Mouse (Mus musculus): Measurements from ENCODE around the gene Smad1.

The Smad1 gene

DNA sequence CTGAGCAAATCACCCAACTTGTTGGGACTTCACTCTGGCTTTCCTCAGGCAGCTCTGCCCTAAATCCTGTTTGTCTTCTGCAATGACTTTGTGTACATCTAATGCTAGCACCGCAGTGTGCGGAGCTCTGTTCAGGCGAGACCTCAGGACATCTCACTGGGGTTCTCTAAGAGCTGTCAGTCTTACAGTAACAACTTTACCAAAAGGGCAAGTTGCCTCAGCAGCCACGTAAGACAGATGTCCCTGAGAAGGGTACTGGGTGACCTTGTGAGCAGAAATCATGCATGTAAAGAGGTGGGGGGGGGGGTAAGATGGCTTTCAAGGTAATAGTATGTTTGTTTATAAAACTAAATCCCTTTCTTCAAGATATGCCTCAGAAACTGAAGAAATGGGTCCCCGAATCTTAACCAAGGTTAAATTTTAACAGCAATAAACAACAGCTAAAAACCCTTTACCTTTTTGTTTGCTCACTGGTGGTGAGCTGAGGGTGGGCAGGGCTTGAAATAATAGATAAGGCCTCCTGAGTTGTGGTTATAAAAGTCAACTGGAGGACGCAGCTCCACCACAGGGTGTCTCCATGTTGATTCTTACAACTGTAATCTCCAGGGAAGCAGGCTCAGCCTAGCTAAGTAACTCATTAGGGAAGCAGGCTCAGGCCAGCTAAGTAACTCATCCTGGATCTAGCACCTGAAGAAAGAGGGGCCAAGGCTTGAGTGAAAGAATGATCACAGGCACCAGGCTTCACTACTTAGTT is 38.4 kb downstream of the Smad1 start:
- DNase-seq (ENCODE audit: low read depth, low spot score): no peak

DNA sequence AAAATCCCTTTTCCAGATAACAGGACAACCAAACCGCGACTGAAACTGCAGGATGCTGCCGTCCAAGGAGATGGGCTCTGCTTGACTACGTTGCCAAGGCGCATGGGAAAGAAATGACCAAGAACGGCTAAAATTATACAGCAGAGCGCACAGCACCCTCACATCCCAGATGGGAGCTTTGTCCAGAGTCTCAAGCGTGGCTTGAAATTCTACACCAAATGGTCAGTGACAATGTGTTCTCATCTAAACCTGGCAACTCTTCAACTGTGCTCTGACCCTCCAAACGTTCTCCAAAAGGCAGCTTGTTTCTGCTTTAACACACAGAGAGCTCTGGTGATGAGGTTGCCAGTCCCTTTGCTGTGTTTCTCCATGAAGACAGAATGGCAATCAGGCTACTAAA is 39.0 kb downstream of the Smad1 start:
- no peak for DNase-seq (ENCODE audit: low read depth, low spot score)

DNA sequence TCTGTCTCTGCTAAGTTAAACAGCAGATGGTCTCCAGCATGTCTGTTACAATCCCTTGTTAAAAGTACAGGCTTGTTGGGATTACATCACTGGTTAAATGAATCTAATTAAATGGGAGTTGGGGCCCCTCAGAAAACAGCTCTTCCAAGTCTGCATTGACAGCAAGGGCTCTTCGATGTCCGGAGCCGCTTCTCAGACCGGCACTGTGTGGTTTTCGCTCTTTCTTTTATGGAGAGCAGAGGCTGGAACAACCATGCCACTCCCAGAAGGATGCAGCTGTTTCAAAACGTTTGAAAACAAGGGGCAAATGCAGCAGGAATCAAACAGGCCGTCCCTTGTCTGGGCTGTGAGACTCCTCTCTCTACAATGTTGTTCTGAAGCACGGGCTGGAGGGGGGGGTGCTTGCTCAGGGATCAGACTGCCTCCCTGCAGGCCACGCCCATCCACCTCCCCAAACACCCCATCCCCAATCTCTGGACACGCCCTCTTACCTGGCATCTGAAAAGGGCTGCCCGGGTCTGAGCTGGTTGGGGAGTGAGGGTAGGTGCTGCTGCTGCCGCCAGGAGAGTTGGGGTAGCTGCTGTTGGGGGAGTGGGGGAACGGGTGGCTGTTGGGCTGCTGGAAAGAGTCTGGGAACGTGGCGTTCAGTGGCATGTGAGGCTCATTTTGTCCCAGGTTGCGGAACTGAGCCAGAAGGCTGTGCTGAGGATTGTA is 43.4 kb downstream of the Smad1 start:
- no peak for DNase-seq (ENCODE audit: low read depth, low spot score)

DNA sequence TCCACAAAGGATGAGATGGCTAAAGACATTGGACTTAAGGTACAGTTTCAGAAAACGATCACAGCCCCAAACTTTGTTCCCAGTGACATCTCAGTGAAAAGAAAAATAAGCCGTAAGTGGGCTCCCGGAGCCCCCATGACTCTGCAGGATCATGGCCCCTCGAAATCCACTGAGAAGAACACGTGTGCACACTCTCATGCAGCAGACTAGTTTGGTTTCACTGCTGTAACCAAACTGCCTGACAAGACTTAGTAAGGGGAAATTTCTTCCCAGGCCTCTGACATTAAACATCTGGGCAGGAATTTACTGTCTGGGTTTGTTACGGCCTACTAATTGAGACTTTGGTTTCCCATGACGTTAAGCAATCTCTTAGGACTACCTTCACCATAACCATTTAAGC is 45.3 kb downstream of the Smad1 start:
- no peak for DNase-seq (ENCODE audit: low read depth, low spot score)

DNA sequence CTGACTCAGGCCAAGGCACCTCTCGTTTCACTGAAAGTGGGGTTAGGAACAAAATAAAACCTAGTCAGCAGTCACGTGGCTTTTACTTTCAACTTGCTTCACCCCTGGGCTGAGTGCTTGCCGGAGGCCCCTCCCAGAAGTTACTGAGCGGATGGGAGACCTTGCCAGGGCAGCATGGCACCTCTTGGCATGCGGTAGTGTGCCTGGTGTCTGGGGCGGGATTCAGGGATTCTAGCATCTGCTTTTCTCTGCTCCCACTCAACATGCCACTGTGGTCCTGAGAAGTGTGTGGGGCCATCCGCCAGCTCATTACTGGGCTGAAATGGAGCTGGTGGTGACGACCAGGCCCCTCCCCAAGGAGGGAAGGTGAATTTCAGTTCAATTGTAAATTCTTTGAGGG is 47.4 kb downstream of the Smad1 start:
- no peak for DNase-seq (ENCODE audit: low read depth, low spot score)

DNA sequence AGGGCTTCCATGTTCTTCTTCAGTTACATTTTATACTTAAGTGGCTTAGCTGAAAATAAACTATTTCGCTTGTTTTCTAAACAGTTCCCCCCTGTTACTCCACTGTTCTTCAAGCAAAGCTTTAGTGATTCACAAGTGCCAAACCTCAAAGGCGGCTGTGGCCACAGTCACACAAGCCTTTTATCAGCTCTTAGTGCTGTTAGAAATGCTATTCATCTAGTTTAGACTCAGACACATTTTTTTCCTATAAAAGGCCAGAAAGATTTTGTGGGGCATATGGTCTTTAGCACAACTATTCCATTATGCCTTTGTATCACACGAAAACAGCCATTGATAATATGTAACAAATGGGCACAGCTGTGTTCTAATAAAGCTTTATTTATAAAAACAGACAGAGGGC is 48.5 kb downstream of the Smad1 start:
- no peak for DNase-seq (ENCODE audit: low read depth, low spot score)

DNA sequence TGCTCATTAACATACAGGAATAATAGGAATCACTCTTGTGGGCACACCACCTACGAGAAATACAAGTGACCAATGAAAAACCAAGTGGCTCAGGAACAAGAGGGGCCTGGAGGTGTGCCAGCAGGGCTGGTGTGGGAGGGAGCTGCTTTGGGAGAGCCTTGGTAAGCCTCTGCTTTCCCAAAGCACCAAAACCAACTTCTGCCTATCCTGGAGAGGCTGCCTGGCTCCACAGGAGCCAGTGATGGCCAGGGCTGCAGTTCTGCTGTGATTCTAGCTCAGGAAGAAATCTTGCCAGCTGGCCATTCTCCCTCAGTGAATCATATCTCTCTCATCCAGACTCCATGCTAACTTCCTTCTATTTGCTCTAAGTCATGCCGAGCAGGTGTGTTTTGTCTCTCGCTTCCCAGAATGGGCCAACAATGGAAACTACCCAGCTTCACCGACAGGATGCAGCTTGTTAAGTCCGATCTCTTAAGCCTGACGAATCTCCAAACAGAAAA is 49.2 kb downstream of the Smad1 start:
- no peak for DNase-seq (ENCODE audit: low read depth, low spot score)

DNA sequence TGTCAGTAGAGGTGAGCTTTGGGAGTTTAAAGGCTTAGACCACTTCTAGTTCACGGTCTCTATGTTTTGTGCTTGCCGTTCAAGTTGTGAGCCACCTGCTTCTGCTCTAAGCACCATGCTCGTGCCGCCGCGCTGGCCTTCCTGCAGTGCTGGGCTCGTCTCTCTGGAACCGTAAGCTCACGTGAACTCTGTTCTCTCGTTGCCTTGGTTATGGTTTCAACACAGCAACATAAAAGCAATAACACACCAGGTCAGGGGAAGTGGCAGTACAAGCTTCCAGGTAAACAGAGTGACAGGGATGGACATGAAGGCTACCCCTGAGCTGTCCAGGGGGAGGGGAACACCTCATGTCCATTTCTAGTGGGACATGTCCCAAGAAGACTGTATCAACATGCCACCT is 52.9 kb downstream of the Smad1 start:
- DNase-seq (ENCODE audit: low read depth, low spot score): no peak

DNA sequence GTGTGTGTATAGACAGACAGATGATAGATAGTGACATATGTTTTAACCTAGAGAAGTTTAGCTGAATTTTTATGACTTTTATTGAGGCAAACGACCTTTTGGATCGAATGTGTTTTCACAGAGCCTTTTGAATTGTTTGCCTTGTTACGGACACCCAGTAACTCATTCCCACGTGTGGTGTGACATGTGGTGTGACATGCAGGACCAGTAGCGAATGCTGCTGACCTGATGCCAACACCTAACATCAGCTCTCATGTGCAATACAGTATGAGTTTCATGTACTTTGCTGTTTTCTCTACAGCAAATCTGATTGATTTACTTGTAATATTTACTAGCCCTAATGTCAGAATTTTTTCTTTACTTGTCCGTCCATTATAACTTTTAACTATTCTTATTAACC is 53.5 kb downstream of the Smad1 start:
- no peak for DNase-seq (ENCODE audit: low read depth, low spot score)

DNA sequence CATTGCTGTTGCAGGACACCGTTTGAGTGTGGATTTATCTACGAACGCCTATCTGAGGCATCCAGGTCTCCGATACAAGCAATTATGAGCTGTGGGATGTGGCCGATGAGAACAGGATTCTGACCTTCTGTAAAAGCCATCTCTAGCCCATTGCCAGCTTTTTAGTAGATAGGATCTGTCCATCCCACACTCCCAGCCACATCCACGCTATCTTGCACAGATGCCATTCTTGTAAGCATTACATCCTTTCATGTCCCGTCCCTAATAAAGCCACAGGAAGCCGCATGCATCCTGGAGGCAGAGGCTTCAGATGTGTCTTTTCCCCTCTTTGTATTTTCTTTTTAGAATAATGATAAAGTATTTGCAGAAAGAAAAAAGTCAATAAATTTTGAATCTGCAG is 58.1 kb downstream of the Smad1 start:
- no peak for DNase-seq (ENCODE audit: low read depth, low spot score)

DNA sequence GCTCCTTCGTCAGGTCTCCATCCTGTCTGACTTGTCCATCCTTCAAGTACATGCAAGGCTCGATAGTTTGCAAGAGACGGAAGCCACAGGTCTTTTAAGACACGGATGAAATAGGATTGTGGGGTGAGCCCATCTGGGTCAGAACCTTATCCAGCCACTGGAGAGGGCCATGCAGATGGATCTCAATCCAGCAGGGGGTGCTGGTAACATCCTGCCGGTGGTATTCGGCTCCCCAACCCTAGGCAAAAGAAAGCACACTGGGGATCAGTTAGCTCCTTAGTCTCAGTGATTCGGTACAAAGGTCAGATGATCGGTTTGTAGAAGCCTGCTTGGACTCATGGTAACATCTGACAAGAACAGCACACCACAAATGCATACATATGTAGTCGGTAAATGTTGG is 59.8 kb downstream of the Smad1 start:
- DNase-seq (ENCODE audit: low read depth, low spot score): no peak

DNA sequence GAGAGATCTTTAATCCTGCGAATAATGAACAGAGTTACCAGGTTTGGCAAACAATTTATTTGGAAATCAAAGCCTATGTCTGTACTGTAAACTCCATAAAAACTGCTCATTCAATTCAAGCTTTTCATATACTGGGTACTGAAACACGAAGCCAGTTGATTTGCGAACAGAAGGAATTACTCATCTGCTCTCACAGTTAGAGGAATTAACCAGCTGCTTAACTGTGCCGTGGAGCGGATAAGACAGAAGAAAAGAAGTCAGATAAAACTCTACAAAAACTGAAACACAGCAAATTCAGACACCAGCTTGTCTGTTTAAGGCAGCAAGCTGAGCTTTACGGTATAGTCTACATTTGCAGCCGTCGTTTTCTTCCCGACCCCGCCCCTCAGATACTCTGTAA is 60.7 kb downstream of the Smad1 start:
- no peak for DNase-seq (ENCODE audit: low read depth, low spot score)

DNA sequence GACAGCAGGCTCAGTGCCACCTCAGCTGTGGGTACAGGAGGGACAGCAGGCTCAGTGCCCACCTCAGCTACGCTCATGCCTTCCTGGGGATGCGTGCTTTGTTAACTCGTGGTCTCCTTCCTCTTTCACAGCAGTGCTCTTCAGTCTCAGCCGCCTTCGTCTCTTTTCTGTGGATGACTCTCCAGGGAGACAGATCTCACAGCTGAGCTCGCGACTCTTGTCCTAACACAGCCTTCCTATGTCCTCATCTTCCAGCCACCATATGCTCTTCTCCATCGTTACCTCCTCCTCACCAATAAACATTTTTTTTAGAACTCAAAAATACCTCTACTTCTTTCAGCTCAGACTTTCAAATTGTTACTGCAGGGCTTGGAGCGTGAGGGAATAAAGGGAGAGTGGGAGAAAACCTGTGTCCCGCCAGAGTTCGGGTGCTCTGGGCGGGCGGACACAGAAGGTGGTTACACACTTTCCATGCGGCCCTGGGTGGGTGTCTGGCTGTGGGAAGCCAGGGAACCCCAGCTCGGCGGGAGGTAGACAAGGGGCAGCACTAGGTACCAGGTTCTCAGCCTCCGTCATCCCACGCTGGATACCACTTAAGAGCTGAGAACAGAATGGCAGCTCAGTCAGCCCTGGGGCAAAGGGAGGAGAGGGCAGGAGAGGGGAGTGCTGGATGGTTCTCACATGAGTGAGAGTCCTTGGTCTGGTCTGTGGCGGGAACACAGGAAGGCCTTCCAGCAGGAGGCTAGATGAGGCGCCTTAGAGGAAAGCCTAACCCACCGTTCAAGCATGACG is 67.0 kb downstream of the Smad1 start:
- no peak for DNase-seq (ENCODE audit: low read depth, low spot score)

DNA sequence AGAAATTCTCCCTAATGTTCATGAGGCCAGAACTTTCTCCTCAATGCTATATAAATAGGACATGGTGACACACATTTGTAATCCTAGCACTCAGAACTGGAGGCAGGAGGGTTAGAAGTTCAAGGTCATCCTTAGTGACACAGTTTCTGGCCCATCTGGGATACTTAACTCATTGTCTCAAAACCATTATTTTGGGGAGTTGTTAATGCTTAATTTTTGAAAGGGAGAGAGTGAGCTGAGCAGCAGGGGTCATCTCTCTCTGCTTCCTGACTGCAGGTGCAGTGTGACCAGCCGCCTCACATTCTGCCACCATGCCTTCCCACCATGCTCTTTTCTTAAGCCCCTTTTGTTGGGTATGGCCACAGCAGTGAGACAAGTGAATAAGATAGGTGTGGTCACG is 67.7 kb downstream of the Smad1 start:
- DNase-seq (ENCODE audit: low read depth, low spot score): no peak

DNA sequence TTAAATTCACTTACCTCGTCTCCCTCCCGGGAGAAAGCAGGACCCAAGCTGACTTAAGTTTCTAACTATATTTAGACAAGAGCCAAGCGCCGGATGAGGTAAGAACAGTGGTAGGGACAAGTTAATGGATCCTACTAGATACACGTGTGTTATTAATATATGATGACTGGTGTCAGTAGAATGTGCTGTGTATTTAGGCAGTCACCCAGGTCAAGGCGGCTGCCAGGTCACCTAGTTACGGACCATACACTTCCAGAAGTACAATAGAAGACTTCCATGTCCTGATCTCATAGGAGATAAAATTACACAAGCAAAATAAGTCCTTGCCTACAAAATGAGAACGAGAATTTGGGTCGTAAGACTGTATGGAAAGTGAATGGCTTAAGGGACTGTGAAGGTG is 68.3 kb downstream of the Smad1 start:
- no peak for DNase-seq (ENCODE audit: low read depth, low spot score)

DNA sequence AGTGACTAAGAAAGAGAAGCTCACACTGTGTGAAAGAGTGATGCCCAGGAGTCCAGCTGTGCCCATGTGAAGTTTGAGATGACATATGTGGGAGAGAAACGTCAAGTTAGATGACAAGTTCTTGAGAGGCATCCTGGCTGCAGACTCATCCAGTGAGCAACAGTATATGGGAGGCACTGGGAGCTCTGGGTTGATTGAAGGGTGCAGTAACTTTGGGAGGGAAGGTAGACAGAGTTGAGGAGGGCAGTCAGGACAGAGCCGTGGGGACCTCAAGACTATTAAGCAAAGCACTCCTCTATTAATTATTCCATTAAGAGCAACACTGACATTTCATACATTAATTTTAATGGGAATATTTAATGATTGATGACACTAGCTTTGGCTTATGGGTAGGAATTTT is 69.6 kb downstream of the Smad1 start:
- no peak for DNase-seq (ENCODE audit: low read depth, low spot score)

DNA sequence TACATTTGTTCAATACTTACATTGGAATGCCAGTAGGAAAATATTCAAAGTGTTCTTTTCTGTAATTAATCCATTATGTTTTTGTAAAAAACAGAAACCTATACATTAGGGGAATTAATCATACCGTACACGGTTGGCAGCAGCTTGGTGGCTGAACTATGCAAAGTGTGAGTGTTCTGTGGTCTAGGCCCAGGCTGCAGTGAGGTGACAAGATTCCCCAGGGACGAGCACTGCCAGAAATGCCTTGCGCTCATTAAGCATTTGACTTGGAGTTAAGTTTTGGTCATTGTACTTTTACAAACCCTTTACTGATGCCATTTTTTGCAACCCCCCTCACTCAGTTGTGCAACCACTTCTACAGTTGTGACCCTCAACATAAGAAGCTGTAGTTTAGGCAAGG is 70.1 kb downstream of the Smad1 start:
- DNase-seq (ENCODE audit: low read depth, low spot score): no peak

DNA sequence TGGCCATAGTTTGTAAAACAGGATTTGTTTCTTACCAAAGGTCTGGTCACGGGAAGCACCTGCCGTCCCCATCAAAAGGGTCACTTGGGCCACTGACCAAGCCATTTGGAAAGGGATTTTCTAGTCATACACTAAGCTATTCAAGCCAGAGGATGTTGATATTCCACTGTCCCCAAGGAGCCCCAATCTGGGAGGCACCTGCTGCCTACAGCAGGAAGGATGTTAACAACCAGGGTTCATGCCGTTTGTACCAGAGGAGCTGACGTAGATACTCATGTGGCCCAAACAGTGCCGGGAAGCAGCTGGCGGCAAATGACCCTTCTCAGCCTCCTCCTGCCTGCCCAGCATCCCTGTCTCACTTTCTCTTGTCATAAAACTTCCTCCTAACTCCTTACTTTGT is 73.8 kb downstream of the Smad1 start:
- no peak for DNase-seq (ENCODE audit: low read depth, low spot score)

DNA sequence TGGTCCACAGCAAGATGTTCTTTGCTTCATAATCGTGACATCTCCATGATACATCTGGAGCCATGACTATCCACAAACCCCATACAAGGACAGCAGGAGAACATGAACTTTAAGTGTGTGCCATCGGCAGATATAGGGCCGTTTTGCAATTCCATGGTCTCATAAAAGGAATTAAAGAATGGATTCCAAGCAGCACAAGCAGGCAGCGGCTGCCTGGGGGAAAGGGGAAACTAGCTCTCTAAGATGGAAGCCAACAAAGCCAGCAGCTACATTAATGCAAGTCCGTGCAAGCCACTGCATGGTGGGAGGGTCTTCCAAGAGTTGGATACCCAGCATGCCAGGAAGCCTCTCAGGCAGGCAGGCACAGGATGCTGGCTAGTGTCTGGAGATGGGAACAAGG is 74.4 kb downstream of the Smad1 start:
- DNase-seq (ENCODE audit: low read depth, low spot score): no peak

DNA sequence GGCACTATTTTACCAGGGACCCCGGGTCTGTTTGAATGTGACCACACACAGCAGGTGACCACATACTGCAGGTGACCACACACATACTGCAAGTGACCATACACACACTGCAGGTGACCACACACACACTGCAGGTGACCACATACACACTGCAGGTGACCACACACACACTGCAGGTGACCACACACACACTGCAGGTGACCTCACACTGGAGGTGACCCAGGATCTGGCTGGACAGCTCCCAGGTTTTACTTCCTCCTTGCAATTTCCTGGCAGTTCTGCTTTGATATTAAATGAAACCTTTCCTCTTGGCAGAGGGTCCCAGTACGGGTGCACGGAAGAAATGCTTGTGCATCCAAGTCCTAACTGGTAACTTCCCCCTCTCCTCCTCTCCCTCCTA is 75.3 kb downstream of the Smad1 start:
- DNase-seq (ENCODE audit: low read depth, low spot score): no peak

DNA sequence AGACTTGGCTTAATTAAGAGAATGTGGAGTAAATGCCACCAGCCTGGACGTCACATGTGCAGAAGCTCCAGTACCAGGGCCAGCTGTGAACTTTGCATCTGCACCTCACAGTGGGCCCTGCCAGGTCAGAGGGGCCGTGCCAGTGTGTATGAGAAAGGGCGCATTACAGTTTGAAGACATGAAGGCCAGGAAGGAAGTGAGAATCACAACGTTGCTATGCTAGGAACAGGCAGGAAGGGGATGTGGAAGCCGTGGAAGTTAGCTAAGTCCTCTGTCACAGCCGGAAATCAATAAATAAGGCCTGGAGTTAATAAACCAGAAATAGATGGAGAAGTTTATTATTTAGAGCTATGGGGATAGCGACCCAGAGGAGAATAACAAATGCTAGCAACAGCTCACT is 76.2 kb downstream of the Smad1 start:
- DNase-seq (ENCODE audit: low read depth, low spot score): no peak

DNA sequence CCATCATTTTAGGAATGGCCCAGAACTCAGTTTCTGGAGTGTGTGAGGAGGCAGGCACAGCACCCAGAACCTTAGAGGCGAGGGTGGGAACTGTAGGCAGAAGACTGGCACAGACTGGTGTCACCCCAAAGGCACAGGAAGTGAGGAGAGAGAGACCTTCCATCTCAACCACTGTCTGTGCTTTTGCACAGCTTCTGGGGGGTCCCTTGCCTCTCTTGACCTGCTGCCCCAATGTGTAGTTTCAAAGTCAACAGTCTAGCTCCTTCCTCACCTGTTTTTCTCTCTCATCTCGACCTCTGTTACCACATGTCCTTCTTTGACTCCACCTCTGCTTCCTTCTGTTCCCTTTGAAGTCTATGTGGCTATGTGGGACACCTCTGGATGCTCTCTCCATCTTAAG is 88.5 kb downstream of the Smad1 start:
- DNase-seq (ENCODE audit: low read depth, low spot score): no peak

DNA sequence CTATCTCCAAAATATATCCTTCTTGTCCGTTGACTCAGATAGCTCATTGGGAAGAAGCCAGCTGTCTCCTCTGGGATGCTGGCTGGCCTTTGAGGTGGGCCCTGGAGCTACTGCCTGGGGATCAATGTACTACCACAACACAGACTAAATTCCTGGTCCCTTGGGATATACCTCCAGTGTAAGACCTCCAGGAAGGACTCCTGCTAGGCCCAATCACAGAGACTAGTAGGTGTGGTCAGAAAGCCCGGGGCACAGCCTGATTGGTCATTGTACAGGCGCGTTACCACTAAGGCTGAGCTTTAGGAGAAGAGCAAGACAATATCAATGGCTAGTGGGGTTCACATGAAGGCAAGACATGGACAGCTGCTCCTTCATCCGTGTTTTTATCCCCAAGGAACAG is 93.4 kb downstream of the Smad1 start:
- DNase-seq (ENCODE audit: low read depth, low spot score): no peak
